Mouse (Mus musculus) forebrain, postnatal 0 days (tissue): ENCODE measurements around the gene Loxl1. TPM values are rescaled to one million over a fixed set of nuclear protein-coding genes. Genes with fewer than 3 reads are reported as not detected.

Experiments used
- ATAC-seq: fragments of 200-750 bp; cut with Nextera tagmentation; 2 replicates; pipeline ENCODE4 v1.8.0; 2017; ENCODE audit warnings: mild to moderate bottlenecking, moderate library complexity
- DNase-seq: peaks from one replicate; pipeline ENCODE4 v3.0.0-alpha.2; 2015
- H3K27ac ChIP-seq: fragments of 300-500 bp; sonication (generic); 2 replicates; pipeline ENCODE4 v1.5.1; 2014; ENCODE audit warnings: low read depth, mild to moderate bottlenecking, antibody characterized with exemption, low read length, moderate library complexity, mixed read lengths
- H3K27me3 ChIP-seq: fragments of 300-500 bp; sonication (generic); 2 replicates; pipeline ENCODE4 v1.6.1; 2014; ENCODE audit warnings: mild to moderate bottlenecking, low read length, mixed read lengths; ENCODE audit not compliant: insufficient read depth
- H3K36me3 ChIP-seq: fragments of 300-500 bp; sonication (generic); 2 replicates; pipeline ENCODE4 v1.6.1; 2014; ENCODE audit warnings: mild to moderate bottlenecking, moderate library complexity; ENCODE audit not compliant: insufficient read depth
- H3K4me1 ChIP-seq: fragments of 300-500 bp; sonication (generic); 2 replicates; pipeline ENCODE4 v1.6.1; 2014; ENCODE audit warnings: antibody characterized with exemption; ENCODE audit not compliant: insufficient read depth
- H3K4me2 ChIP-seq: fragments of 300-500 bp; sonication (generic); 2 replicates; pipeline ENCODE4 v1.6.1; 2014; ENCODE audit warnings: low read depth, mild to moderate bottlenecking, moderate library complexity
- H3K4me3 ChIP-seq: fragments of 300-500 bp; sonication (generic); 2 replicates; pipeline ENCODE4 v1.5.1; 2014; ENCODE audit warnings: low read depth, low read length, mixed read lengths
- H3K9ac ChIP-seq: fragments of 300-500 bp; sonication (generic); 2 replicates; pipeline ENCODE4 v1.6.1; 2014; ENCODE audit warnings: mild to moderate bottlenecking
- H3K9me3 ChIP-seq: fragments of 300-500 bp; sonication (generic); 2 replicates; pipeline ENCODE4 v1.6.1; 2016; ENCODE audit warnings: low read length
- CTCF ChIP-seq: sonication (generic); IDR thresholded peaks from 2 replicates; pipeline ENCODE4 v1.5.1; 2016; ENCODE audit warnings: antibody characterized with exemption, control low read depth, low read depth
- WGBS: fragments of 180-500 bp; shearing (Covaris S2); extraction: QIAGEN DNeasy Blood & Tissue Kit; methylation state at CpG from one replicate; pipeline ENCODE4 v1.1.7; 2014; 5-methylcytosine and 5-hydroxymethylcytosine counted together
- polyA plus RNA-seq: library from polyadenylated mRNA; unstranded; fragments of >200 nt; fragmentation: Nextera tagmentation; extraction: Ambion mirVana; gene quantifications from 2 replicates; pipeline ENCODE4 v1.2.1, GENCODE M21; 2015
- total RNA-seq: library from RNA; depleted of rRNA; stranded (reverse); fragments of >200 nt; gene quantifications from 2 replicates; pipeline ENCODE4 v1.2.3, GENCODE M21; 2014

Gene Loxl1
- total and polyA plus RNA-seq, 2 experiments from 2014 or later: 8.0 to 9.4 TPM

- H3K9me3 ChIP-seq: no peaks in the 10 kb centered on the region
- no peak for ATAC-seq
- no peak for TF ChIP-seq CTCF
Measured at GRCm38 (mm10) chr9:58289090-58289489, 23.9 kb downstream of the Loxl1 start.

GRCm38 (mm10) chr9:58283431-58283830 lies 29.6 kb downstream of the Loxl1 start:
- H3K4me3 ChIP-seq: no peak overlapping the region
- no peaks in the 10 kb centered on the region for H3K36me3 ChIP-seq
- H3K4me2 ChIP-seq: no peak overlapping the region
- H3K27me3 ChIP-seq: no peaks in the 10 kb centered on the region
- 0 out of 2 replicates have a peak, but pooled peaks cover 3% of the 10 kb centered on the region for H3K4me1 ChIP-seq
- no peaks in the 10 kb centered on the region for H3K9me3 ChIP-seq
- H3K27ac ChIP-seq: no peak overlapping the region
- WGBS: 47% methylated on average over 7 of the region's 7 CpGs
- DNase-seq (peak; percentile 35), ATAC-seq (peak; percentile 68)
- no peak overlapping the region; the same call in 1 of the 2 replicates for H3K9ac ChIP-seq
- TF ChIP-seq CTCF: no peak

More at GRCm38 (mm10) chr9:58289090-58289489, 23.9 kb downstream of the Loxl1 start:
- H3K4me3 ChIP-seq: no peak overlapping the region
- no peak overlapping the region for H3K27ac ChIP-seq
- no peak for DNase-seq
- no peak overlapping the region for H3K4me2 ChIP-seq
- no peaks in the 10 kb centered on the region for H3K27me3 ChIP-seq
- whole genome bisulfite sequencing: 100% methylated on average over 1 of the region's 1 CpGs
- no peaks in the 10 kb centered on the region for H3K36me3 ChIP-seq
- no peak overlapping the region for H3K9ac ChIP-seq
- no peaks in the 10 kb centered on the region for H3K4me1 ChIP-seq

DNA sequence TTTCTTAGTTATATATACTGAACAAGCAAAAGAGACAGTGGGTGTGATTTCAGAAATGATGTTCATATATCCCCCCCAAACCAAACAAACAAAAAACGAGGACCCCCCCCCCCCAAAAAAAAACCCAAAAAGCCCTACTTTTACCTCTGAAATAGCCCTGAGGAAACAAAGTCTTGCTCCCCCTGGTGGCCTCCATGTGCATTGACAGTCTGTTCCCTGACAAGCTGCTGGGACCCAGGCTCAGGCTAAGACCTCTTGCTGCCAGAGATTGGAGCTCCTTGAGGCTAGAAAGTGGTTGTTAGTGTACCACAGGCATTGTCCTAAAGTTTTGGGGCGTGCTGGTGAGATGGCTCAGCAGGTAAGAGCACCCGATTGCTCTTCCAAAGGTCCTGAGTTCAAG lies 31.4 kb downstream of the Loxl1 start:
- ATAC-seq (no peak), DNase-seq (no peak)
- Histone ChIP-seq H3K27ac (no peak overlapping the region), H3K36me3 (no peaks in the 10 kb centered on the region), H3K9me3 (no peaks in the 10 kb centered on the region), H3K4me3 (no peak overlapping the region), H3K27me3 (no peaks in the 10 kb centered on the region), H3K4me2 (no peak overlapping the region), H3K4me1 (0 out of 2 replicates have a peak, but pooled peaks cover 3% of the 10 kb centered on the region), H3K9ac (no peak overlapping the region)
- WGBS: 57% methylated on average over 3 of the region's 3 CpGs
- peak; percentile 68 for TF ChIP-seq CTCF

DNA sequence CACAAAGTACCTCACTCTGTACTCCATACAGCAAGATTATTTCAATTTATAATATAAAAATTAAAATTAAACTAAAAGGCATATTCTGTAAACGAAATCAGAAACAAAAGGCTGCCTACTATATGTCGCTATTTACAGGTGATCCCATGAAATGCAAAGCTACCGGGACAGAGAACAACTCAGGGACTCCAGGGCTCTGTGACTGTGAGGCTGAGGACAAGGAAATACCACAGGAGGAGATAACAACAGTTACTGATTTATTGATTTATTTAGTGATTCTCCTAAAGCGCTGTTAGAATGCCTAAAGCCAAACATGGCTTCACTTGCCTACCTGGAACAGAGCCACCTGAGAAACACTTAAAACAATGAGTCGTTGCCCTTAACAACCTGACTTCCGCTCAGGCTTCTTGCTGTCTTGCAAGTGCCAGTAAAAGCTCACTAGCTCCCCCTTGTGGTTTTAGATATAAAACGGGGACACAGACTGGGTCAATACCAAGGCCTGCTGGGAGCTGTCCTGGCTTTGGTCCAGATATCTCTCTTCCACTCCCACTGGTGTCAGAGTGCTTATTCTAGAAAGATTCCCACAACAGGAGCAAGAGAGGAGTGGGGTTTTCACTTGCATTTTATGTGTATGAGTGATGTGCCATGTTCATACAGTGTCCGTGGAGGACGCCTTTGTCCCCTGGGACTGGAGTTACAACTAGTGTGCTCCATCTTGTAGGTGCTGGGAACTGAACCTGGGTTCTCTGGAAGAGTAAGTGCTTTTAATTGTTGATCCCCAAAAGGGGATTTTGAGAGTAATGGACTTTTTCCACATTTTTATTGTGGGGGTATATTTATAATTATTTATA lies 32.5 kb downstream of the Loxl1 start:
- Histone ChIP-seq H3K4me3 (no peak overlapping the region), H3K36me3 (no peaks in the 10 kb centered on the region), H3K27ac (no peak overlapping the region), H3K4me2 (no peak overlapping the region), H3K4me1 (0 out of 2 replicates have a peak, but pooled peaks cover 3% of the 10 kb centered on the region), H3K27me3 (no peaks in the 10 kb centered on the region), H3K9ac (no peak overlapping the region), H3K9me3 (no peaks in the 10 kb centered on the region)
- 33% methylated on average over 9 of the region's 9 CpGs for WGBS
- ATAC-seq: peak; percentile 86
- peak; percentile 85 for TF ChIP-seq CTCF
- peak; percentile 89 for DNase-seq

DNA sequence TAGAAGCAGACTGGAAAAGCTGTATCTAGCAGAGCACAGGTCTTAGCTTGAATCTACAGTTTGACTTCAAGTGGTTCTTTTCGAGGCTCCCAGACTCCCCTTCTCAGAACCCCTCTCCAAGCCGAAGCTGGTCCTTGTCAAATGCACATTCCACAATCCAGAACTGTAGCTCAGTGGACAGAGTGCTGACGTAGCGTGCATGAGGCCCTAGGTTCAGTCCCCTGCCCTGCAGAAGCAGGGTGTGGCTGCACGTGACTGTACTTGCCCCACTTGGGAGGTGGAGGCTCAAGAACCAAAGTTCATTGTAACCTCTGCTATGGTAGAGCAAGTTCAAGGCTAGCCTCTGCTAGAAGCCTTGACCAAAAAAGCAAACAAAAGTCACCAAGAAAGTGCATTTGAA lies 33.2 kb downstream of the Loxl1 start:
- Histone ChIP-seq H3K9me3 (no peaks in the 10 kb centered on the region), H3K4me2 (no peak overlapping the region), H3K27me3 (no peaks in the 10 kb centered on the region), H3K27ac (no peak overlapping the region), H3K36me3 (no peaks in the 10 kb centered on the region), H3K4me3 (no peak overlapping the region), H3K4me1 (0 out of 2 replicates have a peak, but pooled peaks cover 3% of the 10 kb centered on the region), H3K9ac (no peak overlapping the region)
- TF ChIP-seq CTCF: no peak
- DNase-seq (no peak), ATAC-seq (no peak)
- WGBS: 77% methylated on average over 5 of the region's 5 CpGs

DNA sequence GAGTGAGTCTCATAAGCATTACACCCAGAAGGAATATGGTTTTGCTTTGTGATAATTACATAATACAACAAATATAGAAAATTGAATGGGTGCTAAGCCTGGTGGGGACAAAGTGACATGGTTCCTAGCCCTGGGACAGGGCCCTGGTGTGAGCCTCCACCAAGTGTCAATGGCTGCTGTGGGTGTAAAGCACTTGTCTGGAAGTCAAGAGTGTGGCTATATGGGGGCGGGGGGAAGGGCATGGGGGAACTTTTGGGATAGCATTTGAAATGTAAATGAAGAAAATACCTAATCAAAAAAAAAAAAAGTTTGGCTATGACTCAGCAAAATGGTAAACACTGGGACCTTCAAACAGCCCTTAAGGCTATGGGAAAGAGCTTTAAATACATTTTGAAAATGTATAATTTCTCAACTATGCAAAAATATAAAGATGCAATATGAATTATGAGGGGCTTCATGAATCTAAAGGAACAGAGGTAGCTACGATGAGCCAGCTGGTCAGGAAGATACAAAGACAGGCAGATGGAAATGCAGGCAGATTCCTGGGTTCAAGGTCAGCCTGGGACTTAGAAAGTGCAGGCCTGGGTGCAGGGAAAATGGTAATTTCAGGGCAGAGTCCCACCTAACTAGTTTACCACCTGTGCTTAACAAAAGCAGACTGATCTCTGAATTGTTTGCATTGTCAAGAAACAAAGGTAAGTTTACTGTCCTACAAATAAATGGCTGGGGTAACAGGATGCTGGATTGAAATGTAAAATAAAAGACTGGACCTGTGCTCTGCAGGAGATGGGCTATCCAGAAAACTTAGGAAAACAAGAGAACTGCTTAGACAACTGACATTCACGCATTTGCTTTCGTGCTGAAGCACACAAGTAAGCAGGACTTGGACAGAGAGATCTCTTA lies 33.9 kb downstream of the Loxl1 start:
- Histone ChIP-seq H3K4me2 (no peak overlapping the region), H3K9me3 (no peaks in the 10 kb centered on the region), H3K36me3 (no peaks in the 10 kb centered on the region), H3K4me3 (no peak overlapping the region), H3K4me1 (0 out of 2 replicates have a peak, but pooled peaks cover 3% of the 10 kb centered on the region), H3K27me3 (no peaks in the 10 kb centered on the region), H3K9ac (no peak overlapping the region), H3K27ac (no peak overlapping the region)
- no peak for TF ChIP-seq CTCF
- ATAC-seq (no peak), DNase-seq (no peak)
- 56% methylated on average over 4 of the region's 4 CpGs for whole genome bisulfite sequencing
